In genomic region chr14:31800446-31800845, GRCm38 (mm10) we compare ENCODE assay signal across 32 mouse cellular contexts.
"Had no signal": no experiment of that assay in that cellular context is flagged by ENCODE, and none has a peak within 500 bp of the region (broad histone marks: within the 10 kb centered on the region; RNA-seq: fewer than 3 reads in every experiment).

No protein-coding gene starts in this region.

- H3K27ac ChIP-seq: limb, embryonic 10.5 days; limb, embryonic 12.5 days; limb, embryonic 13.5 days; limb, embryonic 15.5 days; liver, embryonic 12.5 days; liver, embryonic 13.5 days; liver, embryonic 14.5 days; liver, embryonic 15.5 days; lung, embryonic 15.5 days; macrophage; midbrain, embryonic 10.5 days; midbrain, embryonic 12.5 days; midbrain, embryonic 13.5 days; midbrain, embryonic 15.5 days; neural tube, embryonic 12.5 days had no signal

- ATAC-seq: liver, embryonic 12.5 days; liver, postnatal 0 days; lung, postnatal 0 days; midbrain, embryonic 13.5 days; midbrain, embryonic 15.5 days; midbrain, embryonic 16.5 days had no signal

- H3K9ac ChIP-seq: limb, embryonic 12.5 days; limb, embryonic 13.5 days; limb, embryonic 15.5 days; liver, embryonic 12.5 days; liver, embryonic 13.5 days; liver, embryonic 14.5 days; liver, embryonic 15.5 days; liver, postnatal 0 days; lung, embryonic 14.5 days; lung, embryonic 15.5 days; midbrain, embryonic 12.5 days; midbrain, embryonic 13.5 days; midbrain, embryonic 15.5 days; neural tube, embryonic 12.5 days had no signal

- H3K4me2 ChIP-seq: limb, embryonic 12.5 days; limb, embryonic 13.5 days; limb, embryonic 15.5 days; liver, embryonic 11.5 days; liver, embryonic 12.5 days; liver, embryonic 13.5 days; liver, embryonic 15.5 days; lung, embryonic 14.5 days; lung, embryonic 15.5 days; midbrain, embryonic 11.5 days; midbrain, embryonic 12.5 days; midbrain, embryonic 13.5 days; midbrain, embryonic 15.5 days; neural tube, embryonic 12.5 days had no signal

- H3K4me1 ChIP-seq: limb, embryonic 12.5 days; neural tube, embryonic 12.5 days had no signal

- DNase-seq: left cerebral cortex, postnatal 4 days; liver; liver, embryonic 13.5 days; liver, postnatal 0 days; lung, adult 18-20 months; lung, adult 2 months; lung, embryonic 14.5 days; lung, postnatal 10 days; lung, postnatal 14 days; lung, postnatal 36 days; lung, postnatal 4 days; midbrain, embryonic 14.5 days had no signal

- H3K27me3 ChIP-seq: limb, embryonic 12.5 days; limb, embryonic 13.5 days; limb, embryonic 15.5 days; liver, embryonic 12.5 days; liver, embryonic 13.5 days; liver, embryonic 15.5 days; lung, embryonic 15.5 days; megakaryocyte, embryonic 14.5 days; midbrain, embryonic 12.5 days; midbrain, embryonic 13.5 days; midbrain, embryonic 15.5 days; neural tube, embryonic 12.5 days had no signal

- H3K4me3 ChIP-seq: limb, embryonic 10.5 days; limb, embryonic 12.5 days; limb, embryonic 13.5 days; limb, embryonic 15.5 days; liver, embryonic 12.5 days; liver, embryonic 13.5 days; liver, embryonic 15.5 days; lung, embryonic 15.5 days; megakaryocyte, embryonic 14.5 days; midbrain, embryonic 10.5 days; midbrain, embryonic 12.5 days; midbrain, embryonic 13.5 days; midbrain, embryonic 15.5 days; myocyte; neural tube, embryonic 12.5 days had no signal

- H3K9me3 ChIP-seq: limb, embryonic 10.5 days; limb, embryonic 12.5 days; limb, embryonic 13.5 days; limb, embryonic 15.5 days; liver, embryonic 12.5 days; liver, embryonic 13.5 days; liver, embryonic 15.5 days; lung, embryonic 15.5 days; megakaryocyte, embryonic 14.5 days; midbrain, embryonic 10.5 days; midbrain, embryonic 12.5 days; midbrain, embryonic 13.5 days; midbrain, embryonic 15.5 days; neural tube, embryonic 12.5 days had no signal

- H3K36me3 ChIP-seq: limb, embryonic 10.5 days; limb, embryonic 12.5 days; limb, embryonic 13.5 days; limb, embryonic 15.5 days; liver, embryonic 12.5 days; liver, embryonic 13.5 days; liver, embryonic 15.5 days; lung, embryonic 15.5 days; midbrain, embryonic 10.5 days; midbrain, embryonic 12.5 days; midbrain, embryonic 13.5 days; midbrain, embryonic 15.5 days; neural tube, embryonic 12.5 days had no signal
